Mouse (Mus musculus) limb, embryonic 13.5 days (tissue): ENCODE data around the gene Ccr10. TPM values are rescaled to one million over a fixed set of nuclear protein-coding genes. Genes with fewer than 3 reads are reported as not detected.
A peak's percentile ranks its signal among the peaks of the same experiment; 100 is the strongest.

ENCODE experiments used
- ATAC-seq: fragments of 200-750 bp; cut with Nextera tagmentation; 2 replicates; pipeline ENCODE4 v1.8.0; 2017; ENCODE audit warnings: low read depth, moderate number of reproducible peaks, moderate TSS enrichment; ENCODE audit not compliant: low FRiP score
- H3K27ac ChIP-seq: fragments of 300-500 bp; sonication (generic); 2 replicates; pipeline ENCODE4 v1.5.1; 2015; ENCODE audit warnings: inconsistent platforms, mild to moderate bottlenecking, moderate library complexity
- H3K27me3 ChIP-seq: fragments of 300-500 bp; sonication (generic); 2 replicates; pipeline ENCODE4 v1.6.1; 2015; ENCODE audit warnings: mild to moderate bottlenecking, inconsistent platforms
- H3K36me3 ChIP-seq: fragments of 300-500 bp; sonication (generic); 2 replicates; pipeline ENCODE4 v1.6.1; 2015; ENCODE audit warnings: inconsistent platforms, mild to moderate bottlenecking, moderate library complexity
- H3K4me1 ChIP-seq: fragments of 300-500 bp; sonication (generic); 2 replicates; pipeline ENCODE4 v1.6.1; 2015; ENCODE audit warnings: inconsistent platforms
- H3K4me2 ChIP-seq: fragments of 300-500 bp; sonication (generic); replicated peaks from 2 replicates; pipeline ENCODE4 v1.6.1; 2015; ENCODE audit warnings: inconsistent platforms, mild to moderate bottlenecking, moderate library complexity
- H3K4me3 ChIP-seq: fragments of 300-500 bp; sonication (generic); 2 replicates; pipeline ENCODE4 v1.5.1; 2015; ENCODE audit warnings: moderate library complexity, mild to moderate bottlenecking, inconsistent platforms
- H3K9ac ChIP-seq: fragments of 300-500 bp; sonication (generic); 2 replicates; pipeline ENCODE4 v1.6.1; 2015; ENCODE audit warnings: mild to moderate bottlenecking, inconsistent platforms
- H3K9me3 ChIP-seq: fragments of 300-500 bp; sonication (generic); 2 replicates; pipeline ENCODE4 v1.6.1; 2016; ENCODE audit warnings: inconsistent platforms
- WGBS: fragments of 180-500 bp; shearing (Covaris S2); methylation state at CpG from one replicate; pipeline ENCODE4 v1.1.7; 2015; 5-methylcytosine and 5-hydroxymethylcytosine counted together
- polyA plus RNA-seq: library from polyadenylated mRNA; unstranded; fragments of >200 nt; fragmentation: Nextera tagmentation; extraction: Ambion mirVana; gene quantifications from 2 replicates; pipeline ENCODE4 v1.2.1, GENCODE M21; 2015

Gene Ccr10
- polyA plus RNA-seq, 1 experiment from 2014 or later = 0.10 TPM

- peak within 1 kb of the TSS; percentile 85 for H3K4me2 ChIP-seq
- WGBS = 2% methylated on average over 36 of the region's 36 CpGs
- no peaks in the 10 kb centered on the region for H3K36me3 ChIP-seq
- H3K4me1 ChIP-seq = peaks cover 16% of the 10 kb centered on the region; the same call in 1 of the 2 replicates
- no peaks in the 10 kb centered on the region for H3K9me3 ChIP-seq
- ATAC-seq = peak; percentile 80
- H3K4me3 ChIP-seq = peak within 1 kb of the TSS; percentile 49
- H3K27ac ChIP-seq = no peak within 1 kb of the TSS; the same call in 1 of the 2 replicates
- H3K9ac ChIP-seq = peak within 1 kb of the TSS; percentile 79
- peaks cover 11% of the 10 kb centered on the region; the same call in 1 of the 2 replicates for H3K27me3 ChIP-seq
Measured at GRCm38 (mm10) chr11:101155728-101156371, 19.4 kb downstream of the Ccr10 start, which contains the start of gene Tubg2. Gene Tubg2, plus strand, starts transcription at chr11:101155907.

DNA sequence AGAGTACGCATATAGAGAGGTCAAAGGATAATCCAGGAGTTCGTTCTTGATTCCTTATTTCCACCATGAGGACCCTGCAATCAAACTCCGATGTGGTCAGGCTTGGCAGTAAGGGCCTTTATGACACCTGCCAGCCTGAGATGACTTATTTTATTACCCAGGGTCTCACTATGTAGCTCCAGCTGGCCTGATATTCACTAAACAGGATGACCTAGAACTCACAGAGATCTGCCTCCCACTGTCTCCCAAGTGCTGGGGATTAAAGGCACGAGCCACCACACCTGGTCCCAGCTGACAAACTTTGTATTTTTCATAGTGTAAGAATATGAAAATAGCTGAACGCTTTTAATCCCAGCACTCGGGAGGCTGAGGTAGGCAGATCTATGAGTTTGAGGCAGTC lies 20.1 kb downstream of the Ccr10 start:
- Histone ChIP-seq H3K4me3 (no peak overlapping the region), H3K27me3 (0 out of 2 replicates have a peak, but pooled peaks cover 7% of the 10 kb centered on the region), H3K4me1 (peaks cover 16% of the 10 kb centered on the region), H3K36me3 (no peaks in the 10 kb centered on the region), H3K4me2 (peak overlapping the region; percentile 85), H3K9me3 (no peaks in the 10 kb centered on the region), H3K9ac (no peak overlapping the region; the same call in 1 of the 2 replicates), H3K27ac (no peak overlapping the region)
- no peak for ATAC-seq
- 64% methylated on average over 6 of the region's 6 CpGs for WGBS

DNA sequence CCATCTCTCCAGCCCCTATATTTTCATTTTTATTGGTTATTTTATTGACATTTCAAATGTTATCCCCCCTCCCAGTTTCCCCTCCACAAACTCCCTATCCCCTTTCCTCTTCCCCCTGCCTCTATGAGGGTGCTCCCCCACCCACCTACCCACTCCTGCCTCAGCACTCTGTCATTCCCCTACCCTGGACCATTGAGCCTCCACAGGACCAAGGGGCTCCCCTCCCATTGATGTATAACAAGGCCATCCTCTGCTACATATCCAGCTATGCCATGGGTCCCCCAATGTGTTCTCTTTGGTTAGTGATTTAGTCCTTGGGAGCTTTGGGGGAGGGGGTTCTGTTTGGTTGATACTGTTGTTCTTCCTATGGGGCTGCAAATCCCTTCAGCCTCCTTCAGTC lies 20.6 kb downstream of the Ccr10 start:
- Histone ChIP-seq H3K4me1 (peaks cover 21% of the 10 kb centered on the region), H3K9me3 (no peaks in the 10 kb centered on the region), H3K9ac (no peak overlapping the region), H3K36me3 (no peaks in the 10 kb centered on the region), H3K27me3 (0 out of 2 replicates have a peak, but pooled peaks cover 7% of the 10 kb centered on the region), H3K4me2 (no peak overlapping the region), H3K4me3 (no peak overlapping the region), H3K27ac (no peak overlapping the region)
- ATAC-seq = no peak

DNA sequence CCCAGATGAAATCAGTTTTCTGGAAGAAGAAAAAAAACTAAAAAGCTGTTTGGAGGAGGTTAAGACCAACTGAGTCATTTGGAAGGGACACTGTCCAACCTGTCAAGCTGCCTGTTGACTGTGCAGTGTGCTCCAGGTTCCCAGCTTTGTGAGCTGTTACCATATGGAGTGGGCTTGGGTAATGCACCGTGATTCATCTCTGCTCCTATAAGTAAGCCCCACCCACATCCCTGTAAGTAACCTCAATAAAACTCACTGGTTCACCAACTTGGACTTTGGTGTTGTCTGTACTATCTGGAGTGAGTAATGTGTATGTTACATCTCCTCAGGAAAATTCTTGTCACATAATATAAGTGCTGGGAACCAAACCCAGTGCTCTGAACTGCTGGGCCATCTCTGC lies 22.4 kb downstream of the Ccr10 start:
- H3K4me1 ChIP-seq = peaks cover 36% of the 10 kb centered on the region
- H3K9ac ChIP-seq = no peak overlapping the region
- H3K36me3 ChIP-seq = no peaks in the 10 kb centered on the region
- 0 out of 2 replicates have a peak, but pooled peaks cover 5% of the 10 kb centered on the region for H3K27me3 ChIP-seq
- no peak overlapping the region for H3K4me2 ChIP-seq
- no peaks in the 10 kb centered on the region for H3K9me3 ChIP-seq
- no peak for ATAC-seq
- no peak overlapping the region for H3K27ac ChIP-seq
- WGBS = 72% methylated on average over 1 of the region's 1 CpGs
- no peak overlapping the region for H3K4me3 ChIP-seq

DNA sequence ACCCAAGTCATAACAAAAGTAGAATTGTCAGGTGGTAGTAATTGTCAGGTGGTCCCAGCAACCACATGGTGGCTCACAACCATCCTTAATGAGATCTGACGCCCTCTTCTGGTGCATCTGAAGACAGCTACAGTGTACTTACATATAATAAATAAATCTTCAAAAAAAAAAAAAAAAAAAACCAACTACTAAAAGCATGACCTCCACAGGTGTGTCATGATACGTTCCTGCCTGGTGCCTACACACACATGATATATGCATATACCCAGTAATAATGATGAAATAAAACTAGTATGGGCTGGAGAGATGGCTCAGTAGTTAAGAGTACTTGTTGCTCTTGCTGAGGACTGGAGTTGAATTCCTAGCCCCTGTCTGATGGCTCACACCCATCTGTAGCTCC lies 24.2 kb downstream of the Ccr10 start:
- Histone ChIP-seq H3K4me2 (no peak overlapping the region), H3K27me3 (no peaks in the 10 kb centered on the region), H3K36me3 (no peaks in the 10 kb centered on the region), H3K9me3 (no peaks in the 10 kb centered on the region), H3K9ac (no peak overlapping the region), H3K4me1 (peaks cover 31% of the 10 kb centered on the region), H3K27ac (no peak overlapping the region), H3K4me3 (no peak overlapping the region)
- 50% methylated on average over 2 of the region's 2 CpGs for WGBS
- ATAC-seq = no peak

DNA sequence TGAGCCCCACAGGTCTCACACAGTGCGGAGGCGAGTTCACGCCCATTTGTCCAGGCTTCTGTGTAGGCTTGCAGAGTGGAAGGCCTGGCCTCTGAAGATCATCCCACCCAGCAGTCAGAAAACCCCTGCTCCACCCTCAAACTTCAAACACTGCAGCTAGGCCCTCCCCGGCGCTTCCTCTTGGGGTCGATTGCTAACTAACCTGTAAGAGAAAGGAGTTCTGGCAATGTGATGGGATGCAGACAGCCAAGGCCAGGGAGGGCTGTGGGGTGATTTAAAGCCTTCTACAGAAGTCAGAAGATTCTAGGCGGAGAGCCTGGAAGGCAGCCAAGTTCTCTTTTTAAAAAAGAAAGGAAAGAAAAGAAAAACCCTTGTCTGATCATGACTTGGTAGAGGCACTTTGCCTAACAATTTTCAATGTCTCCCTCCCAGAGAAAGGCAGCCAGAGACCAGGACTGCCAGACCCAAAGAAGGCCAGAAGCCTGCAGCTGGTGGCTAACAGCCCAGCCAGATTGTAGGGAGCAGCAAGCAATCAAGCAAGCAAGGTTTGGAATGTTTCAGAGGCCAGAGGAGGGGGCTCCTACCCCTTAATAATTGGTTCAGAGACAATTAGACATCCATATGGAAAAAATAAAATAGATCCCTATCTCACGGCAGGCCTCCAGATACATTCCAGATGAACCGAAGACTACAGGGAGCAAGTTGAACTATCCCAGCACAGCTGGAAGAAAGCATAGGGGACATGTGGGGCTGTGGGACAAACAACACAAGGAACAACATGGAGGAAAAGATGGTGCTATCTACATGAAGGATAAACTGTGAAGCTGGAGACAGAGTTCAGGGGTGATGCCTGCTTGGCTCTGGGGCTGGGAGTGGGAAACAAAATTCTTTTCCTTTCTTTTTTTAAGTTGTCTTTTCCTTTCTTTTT lies 25.8 kb downstream of the Ccr10 start:
- H3K9ac ChIP-seq = peak overlapping the region; percentile 19; the same call in 1 of the 2 replicates

GRCm38 (mm10) chr11:101148751-101149150 lies 26.5 kb downstream of the Ccr10 start:
- no peaks in the 10 kb centered on the region for H3K27me3 ChIP-seq
- peak overlapping the region; percentile 7; the same call in 1 of the 2 replicates for H3K4me2 ChIP-seq
- no peaks in the 10 kb centered on the region for H3K36me3 ChIP-seq
- no peak for ATAC-seq
- peak overlapping the region; percentile 19; the same call in 1 of the 2 replicates for H3K9ac ChIP-seq
- peak overlapping the region; percentile 80 for H3K27ac ChIP-seq
- WGBS = 54% methylated on average over 10 of the region's 10 CpGs
- H3K4me1 ChIP-seq = peaks cover 23% of the 10 kb centered on the region
- H3K9me3 ChIP-seq = no peaks in the 10 kb centered on the region
- H3K4me3 ChIP-seq = no peak overlapping the region

More for the DNA sequence above, 25.8 kb downstream of the Ccr10 start:
- Histone ChIP-seq H3K36me3 (no peaks in the 10 kb centered on the region), H3K27me3 (no peaks in the 10 kb centered on the region), H3K4me2 (peak overlapping the region; percentile 7; the same call in 1 of the 2 replicates), H3K4me1 (peaks cover 21% of the 10 kb centered on the region), H3K9me3 (no peaks in the 10 kb centered on the region), H3K27ac (peak overlapping the region; percentile 80), H3K4me3 (no peak overlapping the region)
- ATAC-seq = peak; percentile 54
- 11% methylated on average over 9 of the region's 9 CpGs for WGBS

- H3K27ac ChIP-seq = no peak overlapping the region
- peaks cover 28% of the 10 kb centered on the region for H3K4me1 ChIP-seq
- 27% methylated on average over 10 of the region's 10 CpGs for WGBS
- ATAC-seq = no peak
- H3K9me3 ChIP-seq = no peaks in the 10 kb centered on the region
- H3K36me3 ChIP-seq = no peaks in the 10 kb centered on the region
- H3K9ac ChIP-seq = no peak overlapping the region
- H3K4me3 ChIP-seq = no peak overlapping the region
- H3K27me3 ChIP-seq = peaks cover under 1% of the 10 kb centered on the region
- H3K4me2 ChIP-seq = no peak overlapping the region
Measured at GRCm38 (mm10) chr11:101146377-101146776, 28.9 kb downstream of the Ccr10 start.

DNA sequence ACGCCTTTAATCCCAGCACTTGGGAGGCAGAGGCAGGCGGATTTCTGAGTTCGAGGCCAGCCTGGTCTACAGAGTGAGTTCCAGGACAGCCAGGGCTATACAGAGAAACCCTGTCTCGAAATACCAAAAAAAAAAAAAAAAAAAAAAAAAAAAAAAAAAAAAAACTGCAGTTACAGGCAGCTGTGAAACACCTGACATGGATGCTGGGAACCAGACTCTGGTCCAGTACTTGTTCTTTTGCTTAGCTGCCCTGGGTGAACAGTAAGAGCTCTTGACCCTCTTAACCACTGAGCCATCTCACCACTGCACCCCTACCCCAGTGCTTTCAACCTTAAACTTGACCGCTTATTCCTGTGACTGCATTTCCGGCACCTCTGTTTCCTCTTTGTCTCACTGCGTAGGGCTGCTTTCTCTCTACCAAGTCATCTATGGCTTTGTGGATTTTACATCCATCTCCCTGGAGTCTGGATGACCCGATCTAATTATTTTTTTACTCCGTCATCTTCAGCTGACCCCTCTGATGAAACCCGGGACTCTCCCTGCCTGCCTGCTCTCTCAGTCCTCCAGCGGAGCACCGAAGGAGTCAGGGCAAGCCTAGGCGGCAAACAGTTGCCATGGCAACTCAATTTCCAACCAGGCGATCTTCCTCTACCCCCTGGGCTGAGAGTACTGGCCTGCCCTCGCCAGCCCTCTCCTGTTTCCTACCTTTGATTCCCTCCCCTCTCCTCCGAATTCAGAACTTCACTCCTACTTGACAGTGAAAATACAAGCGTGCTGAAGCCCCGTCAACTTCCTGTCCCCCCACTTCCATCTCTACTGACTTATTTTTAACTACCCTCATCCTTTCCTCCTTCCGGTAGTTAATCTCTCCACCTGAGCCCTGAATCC lies 31.7 kb downstream of the Ccr10 start:
- WGBS = 21% methylated on average over 19 of the region's 19 CpGs
- ATAC-seq = no peak
- H3K4me2 ChIP-seq = peak overlapping the region; percentile 61
- peak overlapping the region; percentile 31 for H3K4me3 ChIP-seq
- peak overlapping the region; percentile 53; the same call in 1 of the 2 replicates for H3K9ac ChIP-seq
- H3K4me1 ChIP-seq = peaks cover 30% of the 10 kb centered on the region
- no peaks in the 10 kb centered on the region for H3K36me3 ChIP-seq
- H3K27ac ChIP-seq = no peak overlapping the region
- peaks cover 19% of the 10 kb centered on the region for H3K27me3 ChIP-seq
- H3K9me3 ChIP-seq = no peaks in the 10 kb centered on the region

DNA sequence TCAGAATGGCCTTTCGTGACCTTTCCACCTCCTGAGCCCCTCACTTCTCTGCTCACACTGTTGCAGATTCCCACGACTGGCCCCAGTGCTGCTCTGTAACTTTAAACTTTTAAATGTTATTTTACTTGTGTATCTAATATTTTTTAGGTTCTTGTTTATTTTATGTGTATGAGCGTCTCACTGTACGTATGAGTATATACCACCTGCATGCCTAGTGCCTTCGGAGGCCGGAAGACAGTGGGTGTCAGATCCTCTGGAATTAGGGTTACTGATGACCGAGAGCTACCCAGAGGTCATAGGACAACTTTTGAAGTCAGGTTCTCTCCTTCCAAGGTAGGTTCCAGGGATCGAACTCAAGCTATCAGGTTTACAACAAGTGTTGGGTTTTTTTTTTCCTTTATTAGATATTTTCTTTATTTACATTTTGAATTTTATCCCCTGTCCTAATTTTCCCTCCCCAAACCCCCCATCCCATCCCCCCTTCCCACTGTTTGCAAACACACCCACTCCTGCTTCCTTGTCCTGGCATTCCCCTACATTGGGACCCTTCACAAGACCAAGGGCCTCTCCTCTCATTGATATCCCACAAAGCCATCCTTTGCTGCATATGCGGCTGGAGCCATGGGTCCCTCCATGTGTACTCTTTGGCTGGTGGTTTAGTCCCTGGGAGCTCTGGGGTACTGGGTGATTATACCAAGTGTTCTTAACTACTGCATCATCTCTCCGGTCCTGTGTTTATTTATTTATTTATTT lies 32.9 kb downstream of the Ccr10 start:
- Histone ChIP-seq H3K9me3 (no peaks in the 10 kb centered on the region), H3K36me3 (no peaks in the 10 kb centered on the region), H3K9ac (no peak overlapping the region), H3K27ac (no peak overlapping the region), H3K4me2 (no peak overlapping the region), H3K4me3 (no peak overlapping the region), H3K4me1 (peaks cover 27% of the 10 kb centered on the region), H3K27me3 (peaks cover 19% of the 10 kb centered on the region)
- ATAC-seq = no peak
- 85% methylated on average over 10 of the region's 10 CpGs for WGBS

DNA sequence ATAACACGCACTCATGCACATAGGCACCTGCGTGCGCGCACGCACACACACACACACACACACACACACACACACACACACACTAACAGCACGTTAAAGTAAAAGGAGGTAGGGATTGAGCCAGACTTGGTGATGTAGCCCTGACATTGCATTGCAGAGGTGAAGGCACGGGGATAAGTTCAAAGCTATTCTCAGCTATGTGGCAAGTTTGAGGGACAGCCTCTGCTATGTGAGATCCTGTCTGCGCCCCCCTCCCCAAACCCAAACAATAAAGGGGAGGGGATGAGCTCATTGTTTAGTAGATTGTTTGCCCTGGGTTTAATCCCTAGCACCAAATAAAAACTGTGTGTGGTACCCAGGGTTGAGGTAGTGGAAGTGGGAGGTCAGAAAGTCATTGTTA lies 34.2 kb downstream of the Ccr10 start:
- Histone ChIP-seq H3K27me3 (peaks cover 19% of the 10 kb centered on the region), H3K4me3 (no peak overlapping the region), H3K4me2 (no peak overlapping the region), H3K9ac (no peak overlapping the region), H3K36me3 (no peaks in the 10 kb centered on the region), H3K4me1 (peaks cover 27% of the 10 kb centered on the region), H3K9me3 (no peaks in the 10 kb centered on the region), H3K27ac (no peak overlapping the region)
- no peak for ATAC-seq
- 72% methylated on average over 8 of the region's 8 CpGs for WGBS
